Mouse (Mus musculus) hindbrain, embryonic 12.5 days (tissue): Measurements from ENCODE around the gene Nup214. TPM values are rescaled to one million over a fixed set of nuclear protein-coding genes. Genes with fewer than 3 reads are reported as not detected.

Experiments
- ATAC-seq: fragments of 200-750 bp; cut with Nextera tagmentation; 2 replicates; pipeline ENCODE4 v1.8.0; 2017; ENCODE audit warnings: moderate TSS enrichment; ENCODE audit not compliant: low FRiP score
- H3K27ac ChIP-seq: fragments of 300-500 bp; sonication (generic); 2 replicates; pipeline ENCODE4 v1.5.1; 2016; ENCODE audit warnings: mild to moderate bottlenecking
- H3K27me3 ChIP-seq: fragments of 300-500 bp; sonication (generic); 2 replicates; pipeline ENCODE4 v1.6.1; 2016; ENCODE audit warnings: mild to moderate bottlenecking
- H3K36me3 ChIP-seq: fragments of 300-500 bp; sonication (generic); 2 replicates; pipeline ENCODE4 v1.6.1; 2016; ENCODE audit warnings: mild to moderate bottlenecking
- H3K4me1 ChIP-seq: fragments of 300-500 bp; sonication (generic); 2 replicates; pipeline ENCODE4 v1.6.1; 2016
- H3K4me2 ChIP-seq: fragments of 300-500 bp; sonication (generic); replicated peaks from 2 replicates; pipeline ENCODE4 v1.6.1; 2016; ENCODE audit warnings: mild to moderate bottlenecking
- H3K4me3 ChIP-seq: fragments of 300-500 bp; sonication (generic); 2 replicates; pipeline ENCODE4 v1.5.1; 2016; ENCODE audit warnings: mild to moderate bottlenecking
- H3K9ac ChIP-seq: fragments of 300-500 bp; sonication (generic); 2 replicates; pipeline ENCODE4 v1.6.1; 2016; ENCODE audit warnings: mild to moderate bottlenecking, moderate library complexity
- H3K9me3 ChIP-seq: fragments of 300-500 bp; sonication (generic); replicated peaks from 2 replicates; pipeline ENCODE4 v1.6.1; 2016; ENCODE audit warnings: mild to moderate bottlenecking
- WGBS: fragments of 180-500 bp; shearing (Covaris S2); methylation state at CpG from one replicate; pipeline ENCODE4 v1.1.7; 2016; 5-methylcytosine and 5-hydroxymethylcytosine counted together
- microRNA-seq: library from miRNA; unstranded; fragments of <30 nt; microRNA quantifications from one replicate; pipeline ENCODE4, GENCODE M21; 2017
- polyA plus RNA-seq: library from polyadenylated mRNA; unstranded; fragments of >200 nt; fragmentation: Nextera tagmentation; extraction: Ambion mirVana; gene quantifications from 2 replicates; pipeline ENCODE4 v1.2.1, GENCODE M21; 2016

The Nup214 gene
- polyA plus RNA-seq, 1 experiment from 2014 or later = 75.3 TPM

GRCm38 (mm10) chr2:32094001-32094707, 119.9 kb downstream of the Nup214 start:
- Histone ChIP-seq H3K36me3 (no peaks in the 10 kb centered on the region), H3K4me1 (peaks cover 21% of the 10 kb centered on the region), H3K27me3 (peaks cover 15% of the 10 kb centered on the region), H3K4me3 (no peak overlapping the region), H3K27ac (no peak overlapping the region), H3K4me2 (no peak overlapping the region), H3K9ac (no peak overlapping the region), H3K9me3 (no peaks in the 10 kb centered on the region)
- 88% methylated on average over 7 of the region's 7 CpGs for WGBS
- ATAC-seq = no peak

- peak; percentile 94 for ATAC-seq
- Histone ChIP-seq H3K36me3 (peaks cover 7% of the 10 kb centered on the region; the same call in 1 of the 2 replicates), H3K9ac (peak within 1 kb of the TSS; percentile 72), H3K4me3 (peak within 1 kb of the TSS; percentile 42), H3K4me1 (peaks cover 19% of the 10 kb centered on the region), H3K4me2 (peak within 1 kb of the TSS; percentile 70), H3K27ac (peak within 1 kb of the TSS; percentile 80), H3K27me3 (peaks cover 4% of the 10 kb centered on the region; the same call in 1 of the 2 replicates), H3K9me3 (no peaks in the 10 kb centered on the region; the same call in 1 of the 2 replicates)
- 45% methylated on average over 22 of the region's 22 CpGs for WGBS
Measured at GRCm38 (mm10) chr2:32095351-32096121, 121.3 kb downstream of the Nup214 start, which contains the start of gene Plpp7. Plpp7 (plus strand) TSS chr2:32095528.

- H3K4me3 ChIP-seq = peak overlapping the region; percentile 42
- H3K9ac ChIP-seq = peak overlapping the region; percentile 72
- H3K9me3 ChIP-seq = no peaks in the 10 kb centered on the region; the same call in 1 of the 2 replicates
- peak overlapping the region; percentile 70 for H3K4me2 ChIP-seq
- H3K4me1 ChIP-seq = peaks cover 19% of the 10 kb centered on the region
- no peaks in the 10 kb centered on the region for H3K27me3 ChIP-seq
- peaks cover 7% of the 10 kb centered on the region; the same call in 1 of the 2 replicates for H3K36me3 ChIP-seq
- peak overlapping the region; percentile 80 for H3K27ac ChIP-seq
- whole genome bisulfite sequencing = 78% methylated on average over 10 of the region's 10 CpGs
- ATAC-seq = no peak; the same call in 1 of the 2 replicates
Measured at GRCm38 (mm10) chr2:32096122-32096420, 121.8 kb downstream of the Nup214 start.

DNA sequence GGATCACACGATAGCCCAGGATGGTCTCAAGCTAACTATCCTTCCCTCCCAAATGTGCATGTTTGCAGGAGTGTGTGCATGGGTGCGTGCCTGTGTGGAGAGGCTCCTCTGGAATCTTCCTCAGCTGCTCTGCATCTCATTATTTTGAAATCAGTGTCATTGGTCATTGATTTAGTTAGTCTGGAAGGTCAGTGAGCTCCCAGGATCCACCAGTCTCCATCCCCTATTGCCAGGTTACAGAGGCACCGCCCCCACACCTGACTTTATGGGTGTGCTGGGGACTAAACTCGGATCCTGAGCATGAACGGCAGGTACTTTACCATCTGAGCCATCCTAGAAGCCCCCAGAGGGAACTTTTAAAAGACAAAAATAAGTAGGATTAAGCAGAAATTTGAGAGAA, 128.7 kb downstream of the Nup214 start:
- no peaks in the 10 kb centered on the region; the same call in 1 of the 2 replicates for H3K9me3 ChIP-seq
- no peak overlapping the region for H3K27ac ChIP-seq
- no peak for ATAC-seq
- H3K4me2 ChIP-seq = no peak overlapping the region; the same call in 1 of the 2 replicates
- WGBS = 62% methylated on average over 5 of the region's 5 CpGs
- H3K4me1 ChIP-seq = peaks cover 17% of the 10 kb centered on the region
- no peaks in the 10 kb centered on the region for H3K27me3 ChIP-seq
- no peak overlapping the region for H3K4me3 ChIP-seq
- no peak overlapping the region for H3K9ac ChIP-seq
- H3K36me3 ChIP-seq = peaks cover 7% of the 10 kb centered on the region; the same call in 1 of the 2 replicates

- WGBS = 72% methylated on average over 7 of the region's 7 CpGs
- H3K4me2 ChIP-seq = no peak overlapping the region; the same call in 1 of the 2 replicates
Measured at GRCm38 (mm10) chr2:32103557-32103956, 129.3 kb downstream of the Nup214 start.

More at GRCm38 (mm10) chr2:32103557-32103956, 129.3 kb downstream of the Nup214 start:
- H3K9ac ChIP-seq = no peak overlapping the region
- no peaks in the 10 kb centered on the region; the same call in 1 of the 2 replicates for H3K9me3 ChIP-seq
- no peaks in the 10 kb centered on the region for H3K27me3 ChIP-seq
- no peak overlapping the region for H3K4me3 ChIP-seq
- no peak overlapping the region for H3K27ac ChIP-seq
- no peak for ATAC-seq
- peaks cover 11% of the 10 kb centered on the region; the same call in 1 of the 2 replicates for H3K36me3 ChIP-seq
- peaks cover 17% of the 10 kb centered on the region for H3K4me1 ChIP-seq

Small RNAs within 50 kb of the gene (microRNA-seq; reads per million reads assigned to microRNA genes)
- not detected for gene Mir7674

Other genes with a start within 250 kb of the Nup214 start
- gene Qrfp, start 163.9 kb upstream of the Nup214 start, polyA plus RNA-seq = 0.10 and 0.18 TPM in 2 replicates
- gene Fibcd1, start 128.4 kb upstream of the Nup214 start, polyA plus RNA-seq = 3.7 and 4.4 TPM in 2 replicates
- gene Lamc3, start 87.1 kb upstream of the Nup214 start, polyA plus RNA-seq = 7.2 and 7.6 TPM in 2 replicates
- gene Aif1l, start 24.3 kb upstream of the Nup214 start, polyA plus RNA-seq = 44.1 and 58.0 TPM in 2 replicates
- 1.8 and 2.4 TPM in 2 replicates for gene Fam78a, start 110.4 kb downstream of the Nup214 start, polyA plus RNA-seq
- gene Plpp7, start 121.1 kb downstream of the Nup214 start, polyA plus RNA-seq = 11.1 and 11.5 TPM in 2 replicates
- 111 and 114 TPM in 2 replicates for gene Prrc2b, start 176.6 kb downstream of the Nup214 start, polyA plus RNA-seq